Mouse (Mus musculus) skeletal muscle tissue, postnatal 0 days (tissue): ENCODE results near the gene Yeats4. TPM values are rescaled to one million over a fixed set of nuclear protein-coding genes. Genes with fewer than 3 reads are reported as not detected.

ENCODE experiments used
- polyA plus RNA-seq: library from polyadenylated mRNA; unstranded; fragments of >200 nt; fragmentation: Nextera tagmentation; extraction: Ambion mirVana; gene quantifications from 2 replicates; pipeline ENCODE4 v1.2.1, GENCODE M21; 2015

The Yeats4 gene
- polyA plus RNA-seq: 23.3 and 28.5 TPM in 2 replicates

GRCm38 (mm10) chr10:117224102-117224990 is at the start of gene Yeats4:
Yeats4 (minus strand) TSS chr10:117224507.

GRCm38 (mm10) chr10:117238603-117239002 is 14.3 kb upstream of the Yeats4 start, which contains the start of gene 9530003J23Rik:
9530003J23Rik (minus strand) TSS chr10:117238703.

Other genes starting within 250 kb of the Yeats4 start
- gene Best3, start 238.2 kb downstream of the Yeats4 start, polyA plus RNA-seq: 8.2 and 8.3 TPM in 2 replicates
- not detected in 2 replicates for gene Lrrc10, start 179.2 kb downstream of the Yeats4 start, polyA plus RNA-seq
- 136 TPM in 2 replicates for gene Cct2, start 160.7 kb downstream of the Yeats4 start, polyA plus RNA-seq
- 8.0 and 10.4 TPM in 2 replicates for gene Frs2, start 76.0 kb downstream of the Yeats4 start, polyA plus RNA-seq
- gene 9530003J23Rik, start 14.2 kb upstream of the Yeats4 start, polyA plus RNA-seq: not detected in 2 replicates
- 127 and 131 TPM in 2 replicates for gene Lyz2, start 57.8 kb upstream of the Yeats4 start, polyA plus RNA-seq
- gene Lyz1, start 68.4 kb upstream of the Yeats4 start, polyA plus RNA-seq: 0.19 and 0.27 TPM in 2 replicates
- 47.6 and 51.3 TPM in 2 replicates for gene Cpsf6, start 155.5 kb upstream of the Yeats4 start, polyA plus RNA-seq